Mouse (Mus musculus) layer of hippocampus, adult 9-11 months (tissue): Measurements from ENCODE around the gene Cxcl13.

Source experiments
- DNase-seq: peaks from one replicate; pipeline ENCODE4 v3.0.0; 2022

The Cxcl13 gene

DNA sequence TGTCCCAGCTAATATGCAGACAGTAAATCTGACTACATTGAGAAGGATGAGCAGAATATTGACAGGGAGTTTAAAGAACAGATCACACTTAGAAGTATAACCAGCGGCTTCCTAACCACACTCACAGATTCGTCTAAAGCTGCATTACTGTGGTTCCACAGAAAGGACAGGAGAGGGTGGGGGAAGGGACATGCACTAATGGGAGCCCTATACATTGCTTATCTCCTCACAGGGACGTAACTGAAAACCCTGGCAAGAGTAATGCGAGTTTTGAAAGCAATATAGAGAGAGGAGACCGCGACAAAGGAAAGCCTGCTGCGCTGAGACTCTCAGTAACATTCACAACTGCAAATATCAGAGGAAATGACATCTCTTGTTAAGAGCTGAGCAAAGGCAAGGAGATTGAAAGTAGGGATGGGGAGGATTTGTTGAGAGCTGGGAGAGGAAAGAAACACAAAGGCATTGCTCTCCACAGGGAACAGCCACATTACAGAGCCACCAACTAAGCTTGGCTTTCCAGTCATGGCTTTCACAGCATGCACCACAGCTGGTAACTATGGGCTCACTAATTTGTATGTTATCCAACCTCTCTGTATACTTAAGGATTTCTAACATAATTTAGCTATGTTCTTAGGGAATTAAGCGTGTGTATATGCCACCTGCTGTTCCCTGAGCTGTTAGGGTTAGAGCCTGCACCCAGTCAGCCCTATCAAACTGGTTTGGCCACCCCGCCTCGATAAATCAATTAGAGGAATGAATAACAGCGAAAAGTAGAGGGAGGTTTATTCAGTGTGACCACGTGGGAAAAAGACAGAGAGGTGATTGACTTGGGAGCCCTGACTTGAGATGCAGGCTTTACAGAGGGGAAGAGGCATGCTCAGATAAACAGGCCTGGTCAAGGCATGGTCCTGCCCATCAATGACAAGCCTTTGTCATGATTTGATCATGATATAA, 34.9 kb downstream of the Cxcl13 start:
- no peak for DNase-seq

DNA sequence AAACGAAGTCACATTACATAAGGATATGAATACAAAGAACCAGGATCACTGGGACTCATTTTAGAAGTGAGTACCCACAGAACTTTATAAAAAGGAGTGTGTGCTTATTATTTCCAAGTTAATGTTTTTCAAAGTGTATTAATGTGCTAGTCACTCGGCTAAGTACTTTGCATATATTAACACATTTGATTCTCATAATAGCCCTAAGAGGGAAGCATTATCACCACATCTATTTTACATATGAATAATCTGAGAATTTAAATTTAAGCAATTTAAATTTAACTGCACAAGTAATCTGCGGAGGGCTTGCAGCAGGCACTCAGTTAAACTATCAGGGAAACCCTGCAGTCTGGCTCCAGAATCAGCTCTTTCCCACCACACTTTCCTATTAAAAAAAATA, 40.5 kb downstream of the Cxcl13 start:
- DNase-seq: no peak

DNA sequence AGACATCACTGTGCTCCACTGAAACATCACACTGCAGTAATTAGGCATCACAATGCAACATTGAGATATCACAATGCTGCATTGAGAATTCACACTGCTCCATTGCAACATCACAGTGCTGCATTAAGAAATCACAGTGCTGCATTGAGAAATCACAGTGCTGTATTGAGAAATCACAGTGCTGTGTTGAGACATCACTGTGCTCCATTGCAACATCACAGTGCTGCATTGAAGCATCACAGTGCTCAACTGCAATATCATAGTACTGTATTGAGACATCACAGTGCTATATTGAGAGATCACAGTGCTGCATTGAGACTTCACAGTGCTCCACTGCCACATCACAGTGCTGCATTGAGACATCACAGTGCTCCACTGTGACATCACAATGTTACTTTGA, 46.6 kb downstream of the Cxcl13 start:
- DNase-seq: no peak

DNA sequence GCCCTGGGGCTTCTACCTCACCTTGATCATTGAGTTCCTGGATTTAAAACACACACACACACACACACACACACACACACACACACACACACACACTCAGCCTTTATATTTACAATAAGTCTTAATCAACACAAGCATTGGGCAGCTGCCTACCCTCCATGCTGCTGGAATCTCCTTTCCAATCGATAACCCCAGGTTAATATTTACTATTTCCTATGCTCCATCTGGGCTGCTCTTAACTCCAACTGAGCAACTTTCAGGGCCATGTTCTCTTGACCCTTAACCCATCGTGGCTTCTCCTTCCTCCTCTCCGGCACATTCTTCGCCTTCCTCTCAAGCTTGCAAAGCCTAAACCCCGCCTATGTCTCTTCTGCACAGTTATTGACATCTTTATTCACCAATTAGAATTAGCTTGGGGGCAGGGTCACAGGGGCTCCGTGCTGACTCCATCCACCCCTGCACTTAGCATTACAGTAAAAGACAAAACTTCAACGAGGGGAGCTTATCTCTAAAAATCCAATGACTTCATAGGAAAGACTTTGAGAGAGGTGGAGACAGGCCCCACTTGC, 51.6 kb downstream of the Cxcl13 start:
- DNase-seq: no peak

DNA sequence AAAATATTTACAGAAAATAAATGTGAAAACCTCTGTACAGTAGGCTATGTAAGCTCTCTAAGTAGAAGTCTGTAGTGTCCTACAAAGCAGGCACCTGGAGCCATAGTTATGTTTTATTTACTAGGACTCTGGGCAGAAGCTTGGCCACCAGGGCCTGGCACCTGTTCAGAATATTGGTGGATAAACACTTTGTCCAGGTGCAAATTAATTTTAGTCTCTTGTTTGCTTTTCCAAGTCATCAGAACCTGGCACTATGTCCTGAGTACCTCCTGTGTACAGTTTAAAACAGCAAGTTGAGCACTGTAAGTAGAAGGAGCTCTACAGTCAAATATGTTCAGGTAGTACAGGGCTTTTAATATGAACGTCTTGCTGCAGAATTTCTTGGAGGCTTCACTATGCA, 52.3 kb downstream of the Cxcl13 start:
- no peak for DNase-seq
